Mouse (Mus musculus) ES-Bruce4 (cell line): ENCODE measurements around the gene Aktip.

Experiments used
- CTCF ChIP-seq: IDR thresholded peaks from one replicate; pipeline ENCODE4 v1.8.1; 2011; ENCODE audit warnings: low read depth, low read length
- EP300 ChIP-seq: IDR thresholded peaks from 2 replicates; pipeline ENCODE4 v1.6.1; 2011; ENCODE audit warnings: low read depth, low read length; ENCODE audit not compliant: insufficient read depth
- POLR2A ChIP-seq: IDR thresholded peaks from one replicate; pipeline ENCODE4 v1.8.1; 2011; ENCODE audit warnings: low read length; ENCODE audit not compliant: insufficient read depth

DNA sequence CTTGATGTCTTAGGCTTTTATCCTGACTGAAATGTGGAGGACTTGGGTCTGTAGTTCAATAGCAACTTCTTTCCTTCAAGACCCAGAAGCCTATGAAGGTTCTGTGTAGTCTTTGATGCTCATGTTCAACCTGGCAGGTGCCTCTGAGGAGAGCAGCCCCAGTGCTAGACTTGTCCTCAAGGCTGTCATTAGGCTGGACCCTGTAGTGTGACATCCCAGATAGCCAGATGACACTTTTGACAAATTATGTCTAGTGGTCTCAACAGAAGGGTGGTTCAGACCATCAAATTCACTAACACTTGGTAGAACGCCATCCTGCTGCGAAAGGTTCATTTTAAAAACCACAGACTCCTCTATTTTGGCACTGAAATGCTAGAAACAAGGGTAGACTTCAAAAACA is 13.2 kb upstream of the Aktip start:
- TF ChIP-seq CTCF (no peak), POLR2A (no peak), EP300 (no peak)
